Mouse (Mus musculus) brain, embryonic 14.5 days (tissue): ENCODE measurements around the gene Heatr6. TPM values are rescaled to one million over a fixed set of nuclear protein-coding genes. Genes with fewer than 3 reads are reported as not detected.

Experiments
- DNase-seq: peaks from one replicate; pipeline ENCODE4 v3.0.0-alpha.2; 2011; ENCODE audit warnings: low read depth
- CTCF ChIP-seq: fragments of 200-500 bp; IDR thresholded peaks from 2 replicates; pipeline ENCODE4 v1.5.1; 2012; ENCODE audit warnings: inconsistent platforms, mild to moderate bottlenecking, moderate library complexity, borderline replicate concordance; ENCODE audit not compliant: insufficient read depth, insufficient read length; ENCODE audit errors: extremely low read depth
- POLR2A ChIP-seq: fragments of 200-500 bp; IDR thresholded peaks from 2 replicates; pipeline ENCODE4 v1.6.1; 2012; ENCODE audit warnings: mild to moderate bottlenecking, inconsistent platforms, borderline replicate concordance; ENCODE audit not compliant: poor library complexity, insufficient read depth, insufficient read length, severe bottlenecking; ENCODE audit errors: extremely low read depth
- polyA plus RNA-seq: library from polyadenylated mRNA; depleted of rRNA; stranded (reverse); fragments of >200 nt; gene quantifications from 2 replicates; pipeline ENCODE4 v1.2.3, GENCODE M21; 2012; rRNA removed

Heatr6 gene
- polyA plus RNA-seq, 1 experiment, result 35.9 TPM

- TF ChIP-seq POLR2A, result no peak
- TF ChIP-seq CTCF, result no peak
- no peak for DNase-seq
Measured at GRCm38 (mm10) chr11:83818591-83819127, 65.2 kb downstream of the Heatr6 start.

GRCm38 (mm10) chr11:83819806-83820483 lies 66.4 kb downstream of the Heatr6 start:
- DNase-seq, result peak; percentile 9
- TF ChIP-seq CTCF, result no peak
- TF ChIP-seq POLR2A, result no peak

GRCm38 (mm10) chr11:83826142-83826541 lies 72.6 kb downstream of the Heatr6 start:
- no peak for TF ChIP-seq CTCF
- no peak for DNase-seq

- no peak for TF ChIP-seq POLR2A
- TF ChIP-seq CTCF, result no peak
- no peak for DNase-seq
Measured at GRCm38 (mm10) chr11:83828553-83829142, 75.2 kb downstream of the Heatr6 start.

- TF ChIP-seq POLR2A (no peak), CTCF (peak; percentile 71; the same call in 1 of the 2 replicates)
- DNase-seq, result peak; percentile 31
Measured at GRCm38 (mm10) chr11:83832389-83832788, 78.9 kb downstream of the Heatr6 start.

Other genes starting within 250 kb of the Heatr6 start
- not detected in 2 replicates for gene Heatr9, start 231.5 kb upstream of the Heatr6 start, polyA plus RNA-seq
- 0.21 TPM in 1 of 2 replicates, not detected in the other for gene Ccl5, start 223.2 kb upstream of the Heatr6 start, polyA plus RNA-seq
- 0.83 and 1.00 TPM in 2 replicates for gene Ccl9, start 175.1 kb upstream of the Heatr6 start, polyA plus RNA-seq
- 0.72 and 0.78 TPM in 2 replicates for gene Ccl6, start 160.6 kb upstream of the Heatr6 start, polyA plus RNA-seq
- not detected in 2 replicates for gene Rpl9-ps1, start 108.1 kb upstream of the Heatr6 start, polyA plus RNA-seq
- gene Ccl3, start 104.3 kb upstream of the Heatr6 start, polyA plus RNA-seq, result 1.7 and 2.4 TPM in 2 replicates
- 0.38 and 0.44 TPM in 2 replicates for gene Ccl4, start 91.1 kb upstream of the Heatr6 start, polyA plus RNA-seq
- not detected in 2 replicates for gene Wfdc17, start 49.7 kb upstream of the Heatr6 start, polyA plus RNA-seq
- not detected in 2 replicates for gene Wfdc18, start 44.7 kb upstream of the Heatr6 start, polyA plus RNA-seq
- gene Wfdc21, start 6.8 kb upstream of the Heatr6 start, polyA plus RNA-seq, result not detected in 2 replicates
- gene Hnf1b, start 96.4 kb downstream of the Heatr6 start, polyA plus RNA-seq, result 0.13 and 0.19 TPM in 2 replicates
- 18.2 and 19.0 TPM in 2 replicates for gene Ddx52, start 188.4 kb downstream of the Heatr6 start, polyA plus RNA-seq
- gene Synrg, start 210.7 kb downstream of the Heatr6 start, polyA plus RNA-seq, result 25.0 and 36.8 TPM in 2 replicates